Mouse (Mus musculus) lung, postnatal 10 days (tissue): ENCODE measurements around the gene Cdkl2.
A peak's percentile ranks its signal among the peaks of the same experiment; 100 is the strongest.

ENCODE experiments used
- DNase-seq: peaks from one replicate; pipeline ENCODE4 v3.0.0; 2021

Cdkl2 gene

GRCm38 (mm10) chr5:91991191-91991937, 52.3 kb downstream of the Cdkl2 start:
- no peak for DNase-seq

GRCm38 (mm10) chr5:91989261-91989660, 54.4 kb downstream of the Cdkl2 start:
- DNase-seq, result no peak

- no peak for DNase-seq
Measured at GRCm38 (mm10) chr5:91987799-91988198, 55.9 kb downstream of the Cdkl2 start.

- DNase-seq, result no peak
Measured at GRCm38 (mm10) chr5:91987236-91987635, 56.4 kb downstream of the Cdkl2 start, which contains the start of gene Odaph. Gene Odaph, plus strand, starts transcription at chr5:91987475.

GRCm38 (mm10) chr5:91985721-91986120, 58.0 kb downstream of the Cdkl2 start:
- DNase-seq, result no peak

GRCm38 (mm10) chr5:91983490-91983889, 60.2 kb downstream of the Cdkl2 start:
- DNase-seq, result no peak

- no peak for DNase-seq
Measured at GRCm38 (mm10) chr5:91981176-91981840, 62.4 kb downstream of the Cdkl2 start.

GRCm38 (mm10) chr5:91977397-91977770, 66.3 kb downstream of the Cdkl2 start:
- no peak for DNase-seq

GRCm38 (mm10) chr5:91976566-91977396, 66.9 kb downstream of the Cdkl2 start:
- no peak for DNase-seq

GRCm38 (mm10) chr5:91975758-91976157, 67.9 kb downstream of the Cdkl2 start:
- DNase-seq, result no peak

- DNase-seq, result no peak
Measured at GRCm38 (mm10) chr5:91974002-91974401, 69.7 kb downstream of the Cdkl2 start.

- DNase-seq, result no peak
Measured at GRCm38 (mm10) chr5:91972046-91972445, 71.6 kb downstream of the Cdkl2 start.

- DNase-seq, result peak; percentile 99
Measured at GRCm38 (mm10) chr5:91962639-91963440, 80.8 kb downstream of the Cdkl2 start, which contains the start of gene Rchy1. Gene Rchy1, minus strand, starts transcription at chr5:91963068.

- DNase-seq, result no peak
Measured at GRCm38 (mm10) chr5:91962259-91962638, 81.4 kb downstream of the Cdkl2 start.

GRCm38 (mm10) chr5:91961370-91961769, 82.3 kb downstream of the Cdkl2 start:
- peak; percentile 5 for DNase-seq

- peak; percentile 46 for DNase-seq
Measured at GRCm38 (mm10) chr5:91960606-91961254, 83.0 kb downstream of the Cdkl2 start.

GRCm38 (mm10) chr5:91959986-91960385, 83.7 kb downstream of the Cdkl2 start:
- no peak for DNase-seq

GRCm38 (mm10) chr5:91959096-91959495, 84.6 kb downstream of the Cdkl2 start:
- no peak for DNase-seq

- no peak for DNase-seq
Measured at GRCm38 (mm10) chr5:91956991-91957760, 86.5 kb downstream of the Cdkl2 start.
